Mouse (Mus musculus) liver, embryonic 16.5 days (tissue): ENCODE results near the gene N4bp1. TPM values are rescaled to one million over a fixed set of nuclear protein-coding genes. Genes with fewer than 3 reads are reported as not detected.

Experiments used
- ATAC-seq: fragments of 200-750 bp; cut with Nextera tagmentation; 2 replicates; pipeline ENCODE4 v1.8.0; 2017; ENCODE audit warnings: low read depth, mild to moderate bottlenecking, moderate number of reproducible peaks, moderate library complexity
- H3K27ac ChIP-seq: fragments of 300-500 bp; sonication (generic); 2 replicates; pipeline ENCODE4 v1.5.1; 2014; ENCODE audit warnings: mild to moderate bottlenecking, low read length
- H3K27me3 ChIP-seq: fragments of 300-500 bp; sonication (generic); 2 replicates; pipeline ENCODE4 v1.6.1; 2014; ENCODE audit warnings: low read depth, low read length, mixed read lengths; ENCODE audit not compliant: control insufficient read depth, insufficient read depth
- H3K36me3 ChIP-seq: fragments of 300-500 bp; sonication (generic); 2 replicates; pipeline ENCODE4 v1.6.1; 2014; ENCODE audit warnings: mild to moderate bottlenecking; ENCODE audit not compliant: control insufficient read depth, insufficient read depth
- H3K4me1 ChIP-seq: fragments of 300-500 bp; sonication (generic); 2 replicates; pipeline ENCODE4 v1.6.1; 2014; ENCODE audit warnings: low read depth, low read length, mixed read lengths; ENCODE audit not compliant: control insufficient read depth
- H3K4me2 ChIP-seq: fragments of 300-500 bp; sonication (generic); 2 replicates; pipeline ENCODE4 v1.6.1; 2014; ENCODE audit warnings: low read depth, low read length, mixed read lengths
- H3K4me3 ChIP-seq: fragments of 300-500 bp; sonication (generic); 2 replicates; pipeline ENCODE4 v1.5.1; 2014; ENCODE audit warnings: low read depth, mild to moderate bottlenecking, low read length
- H3K9ac ChIP-seq: fragments of 300-500 bp; sonication (generic); 2 replicates; pipeline ENCODE4 v1.6.1; 2014; ENCODE audit warnings: low read depth, low read length
- H3K9me3 ChIP-seq: fragments of 300-500 bp; sonication (generic); replicated peaks from 2 replicates; pipeline ENCODE4 v1.6.1; 2016; ENCODE audit warnings: low read length; ENCODE audit not compliant: control insufficient read depth
- WGBS: fragments of 180-500 bp; shearing (Covaris S2); extraction: QIAGEN DNeasy Blood & Tissue Kit; methylation state at CpG from one replicate; pipeline ENCODE4 v1.1.7; 2014; ENCODE audit not compliant: insufficient replicate concordance; 5-methylcytosine and 5-hydroxymethylcytosine counted together
- polyA plus RNA-seq: library from polyadenylated mRNA; unstranded; fragments of >200 nt; fragmentation: Nextera tagmentation; extraction: Ambion mirVana; gene quantifications from 2 replicates; pipeline ENCODE4 v1.2.1, GENCODE M21; 2015

N4bp1 gene
- polyA plus RNA-seq, 1 experiment from 2014 or later = 2.2 TPM

DNA sequence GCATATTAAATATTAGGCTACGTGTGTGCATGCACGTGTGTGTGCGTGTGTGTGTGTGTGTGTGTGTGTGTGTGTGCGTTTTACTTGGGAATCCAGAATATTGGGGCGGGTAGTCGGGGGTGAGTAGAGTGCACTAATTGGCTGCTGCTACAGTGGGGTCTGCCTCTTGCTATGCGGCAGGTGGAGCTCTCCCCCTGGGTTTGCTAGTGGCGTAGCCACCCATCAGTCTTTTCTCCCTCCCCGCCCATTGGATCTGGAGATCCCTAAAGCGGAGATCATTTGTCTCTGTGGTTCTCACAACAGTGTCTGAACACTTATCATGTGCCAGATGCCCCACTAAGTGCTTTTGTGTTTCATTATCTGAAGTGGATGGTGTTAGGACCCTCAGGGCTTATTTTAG, 19.9 kb upstream of the N4bp1 start:
- Histone ChIP-seq H3K27me3 (no peaks in the 10 kb centered on the region), H3K36me3 (no peaks in the 10 kb centered on the region), H3K4me2 (no peak overlapping the region), H3K4me1 (no peaks in the 10 kb centered on the region), H3K9me3 (no peaks in the 10 kb centered on the region), H3K9ac (no peak overlapping the region), H3K27ac (no peak overlapping the region), H3K4me3 (no peak overlapping the region)
- ATAC-seq = no peak
- 63% methylated on average over 10 of the region's 10 CpGs for WGBS

DNA sequence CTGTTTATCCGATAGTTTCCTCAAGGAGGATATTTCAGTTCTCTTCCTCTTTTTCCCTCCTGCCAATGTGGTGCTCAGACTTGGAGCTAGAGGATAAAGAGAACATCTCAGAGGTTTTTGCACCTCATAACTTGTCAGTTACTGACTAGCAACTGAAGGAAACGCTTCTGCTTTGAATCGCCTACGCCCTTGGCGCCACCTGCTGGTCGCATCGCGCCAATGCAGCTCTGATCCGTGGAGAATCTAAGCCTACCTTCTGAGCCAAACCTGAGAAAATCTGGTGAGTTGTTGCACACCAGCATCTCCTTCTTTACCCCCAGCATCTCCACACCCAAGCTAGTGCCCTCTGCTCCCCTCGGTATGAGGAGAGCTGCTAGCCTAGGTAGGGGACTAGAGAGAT, 18.0 kb upstream of the N4bp1 start:
- no peak for ATAC-seq
- no peaks in the 10 kb centered on the region for H3K9me3 ChIP-seq
- no peaks in the 10 kb centered on the region for H3K27me3 ChIP-seq
- 4% methylated on average over 10 of the region's 10 CpGs for WGBS
- H3K4me2 ChIP-seq = no peak overlapping the region
- no peaks in the 10 kb centered on the region for H3K36me3 ChIP-seq
- H3K4me1 ChIP-seq = no peaks in the 10 kb centered on the region
- no peak overlapping the region for H3K9ac ChIP-seq
- H3K27ac ChIP-seq = no peak overlapping the region
- no peak overlapping the region for H3K4me3 ChIP-seq

DNA sequence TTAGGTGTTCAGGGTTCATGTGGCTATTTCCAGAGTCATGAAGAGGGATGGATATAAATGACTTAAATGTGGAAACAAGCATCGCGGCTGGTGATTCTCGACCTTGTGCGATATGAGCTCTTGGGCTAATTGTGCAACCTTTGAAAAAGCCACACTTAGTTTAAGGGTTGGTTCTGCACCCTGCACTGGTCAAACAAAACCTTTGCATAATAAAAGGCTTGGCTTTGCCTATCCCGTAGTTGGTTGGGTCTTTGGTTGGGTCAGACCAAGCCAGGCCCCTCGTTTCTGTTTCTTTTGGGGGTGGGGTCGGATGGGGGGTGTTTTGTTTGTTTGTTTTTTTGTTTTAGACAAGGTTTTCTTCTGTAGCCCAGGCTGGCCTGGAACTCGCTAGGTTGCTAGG, 17.6 kb upstream of the N4bp1 start:
- Histone ChIP-seq H3K4me1 (peaks cover 3% of the 10 kb centered on the region), H3K9ac (no peak overlapping the region), H3K9me3 (no peaks in the 10 kb centered on the region), H3K27me3 (no peaks in the 10 kb centered on the region), H3K36me3 (no peaks in the 10 kb centered on the region), H3K4me2 (no peak overlapping the region), H3K27ac (no peak overlapping the region), H3K4me3 (no peak overlapping the region)
- WGBS = 61% methylated on average over 8 of the region's 8 CpGs
- no peak for ATAC-seq

DNA sequence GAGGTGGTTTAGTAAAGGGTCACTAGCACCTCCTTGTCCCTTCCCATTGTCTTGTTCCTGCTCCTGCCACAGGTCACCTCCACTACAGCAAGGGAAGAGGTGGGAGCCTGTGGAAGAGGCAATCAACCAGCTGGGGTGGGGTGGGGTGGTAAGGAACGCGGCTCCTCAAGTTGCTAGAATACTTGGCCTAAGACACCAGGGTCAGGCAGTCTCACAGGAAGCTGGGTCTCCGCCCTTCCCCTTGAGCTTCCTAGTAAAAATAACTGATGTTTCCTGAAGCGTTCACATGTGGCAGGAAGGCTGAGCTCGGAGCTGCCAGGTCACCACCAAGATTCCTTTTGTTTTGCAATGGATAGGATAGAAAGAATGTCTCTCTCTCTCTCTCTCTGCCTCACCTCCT, 16.9 kb upstream of the N4bp1 start:
- Histone ChIP-seq H3K27ac (no peak overlapping the region), H3K36me3 (no peaks in the 10 kb centered on the region), H3K4me2 (no peak overlapping the region), H3K4me3 (no peak overlapping the region), H3K27me3 (no peaks in the 10 kb centered on the region), H3K9me3 (no peaks in the 10 kb centered on the region), H3K9ac (no peak overlapping the region), H3K4me1 (peaks cover 8% of the 10 kb centered on the region)
- WGBS = 19% methylated on average over 5 of the region's 5 CpGs
- no peak for ATAC-seq

DNA sequence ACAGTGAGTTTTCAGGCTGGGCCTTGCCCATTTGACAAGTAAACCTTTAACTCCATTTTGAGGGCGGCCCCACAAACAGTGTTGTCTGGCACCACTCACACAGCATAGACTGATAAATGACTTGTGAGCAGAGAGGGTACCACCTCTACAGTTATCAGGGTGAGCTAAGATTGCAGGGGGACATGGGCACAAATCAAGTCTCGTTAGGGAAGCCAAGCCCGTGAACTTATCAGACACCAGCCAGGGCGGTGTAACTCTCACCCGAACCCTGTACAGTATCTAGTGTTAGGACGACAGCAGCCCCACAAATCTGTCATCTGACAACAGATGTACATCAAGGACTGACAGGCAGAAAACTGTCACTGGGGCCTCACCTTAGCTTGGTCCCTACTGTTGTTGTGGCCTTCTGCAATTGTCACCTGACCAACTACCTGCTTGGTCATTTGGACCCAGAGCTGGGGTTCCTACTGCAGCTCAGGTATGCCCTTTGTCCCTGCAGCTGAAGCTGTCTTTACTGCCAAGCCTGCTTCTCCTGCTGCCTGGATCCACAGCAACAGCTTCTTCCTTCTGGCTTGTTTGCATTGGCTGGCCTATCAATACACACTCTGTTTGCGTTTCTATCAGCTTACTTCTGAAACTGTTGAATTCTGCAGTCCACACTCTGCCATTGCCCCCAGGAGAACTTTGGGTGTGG, 12.8 kb upstream of the N4bp1 start:
- H3K4me2 ChIP-seq = 0 out of 2 replicates have a peak overlapping the region, but pooled peaks have one; percentile 4
- H3K27me3 ChIP-seq = no peaks in the 10 kb centered on the region
- no peak overlapping the region for H3K27ac ChIP-seq
- peaks cover 8% of the 10 kb centered on the region for H3K4me1 ChIP-seq
- no peaks in the 10 kb centered on the region for H3K36me3 ChIP-seq
- H3K9ac ChIP-seq = no peak overlapping the region
- ATAC-seq = peak; percentile 60
- H3K9me3 ChIP-seq = no peaks in the 10 kb centered on the region
- H3K4me3 ChIP-seq = no peak overlapping the region
- 21% methylated on average over 7 of the region's 7 CpGs for WGBS

DNA sequence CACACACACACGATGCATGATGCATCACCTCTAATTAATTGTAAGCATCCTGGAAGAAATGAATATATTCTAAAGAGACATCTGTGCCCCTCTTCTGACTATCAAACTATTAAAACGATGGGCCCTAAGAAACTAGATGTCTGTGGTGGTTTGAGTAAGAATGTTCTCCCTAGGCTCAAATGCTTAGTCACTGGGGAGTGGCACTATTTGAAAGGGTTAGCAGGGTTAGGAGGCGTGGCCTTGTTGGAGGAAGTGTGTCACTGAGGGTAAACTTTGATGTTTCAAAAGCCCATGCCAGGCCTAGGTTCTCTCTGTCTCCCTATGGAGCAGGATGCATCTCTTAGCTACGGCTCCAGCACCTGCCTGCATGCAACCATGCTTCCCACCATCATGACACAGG, 10.3 kb upstream of the N4bp1 start:
- H3K27me3 ChIP-seq = no peaks in the 10 kb centered on the region
- no peak for ATAC-seq
- no peak overlapping the region for H3K9ac ChIP-seq
- no peaks in the 10 kb centered on the region for H3K9me3 ChIP-seq
- H3K4me3 ChIP-seq = no peak overlapping the region
- 70% methylated on average over 4 of the region's 4 CpGs for WGBS
- no peak overlapping the region for H3K27ac ChIP-seq
- no peaks in the 10 kb centered on the region for H3K36me3 ChIP-seq
- peaks cover 8% of the 10 kb centered on the region for H3K4me1 ChIP-seq
- H3K4me2 ChIP-seq = no peak overlapping the region

DNA sequence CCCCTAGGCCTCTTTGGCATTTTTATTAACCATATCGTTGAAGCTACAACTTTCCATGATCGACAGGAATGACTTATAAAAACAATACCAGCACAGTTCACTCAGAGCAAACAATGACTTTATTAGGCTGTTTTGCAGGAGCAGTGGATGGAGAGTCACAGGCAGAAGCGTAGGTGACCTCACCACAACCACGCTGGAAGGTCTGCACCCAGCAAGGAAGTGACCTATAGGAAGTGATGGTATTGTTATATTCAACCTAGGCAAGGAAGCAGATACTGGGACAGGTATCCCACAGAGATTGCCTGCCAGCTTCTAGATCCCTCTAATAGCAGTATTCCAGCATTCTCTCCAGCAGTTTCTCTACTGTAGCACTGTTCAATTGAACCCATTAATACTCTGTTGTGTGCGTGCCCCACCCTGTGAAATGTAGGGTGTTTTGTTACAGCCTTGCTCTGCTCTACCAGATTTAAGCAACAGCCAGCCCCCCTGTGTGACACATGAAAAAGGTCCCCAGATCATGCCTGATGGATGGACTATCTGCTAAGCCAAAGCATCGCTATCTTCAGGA, 9.2 kb upstream of the N4bp1 start:
- 62% methylated on average over 6 of the region's 6 CpGs for WGBS

DNA sequence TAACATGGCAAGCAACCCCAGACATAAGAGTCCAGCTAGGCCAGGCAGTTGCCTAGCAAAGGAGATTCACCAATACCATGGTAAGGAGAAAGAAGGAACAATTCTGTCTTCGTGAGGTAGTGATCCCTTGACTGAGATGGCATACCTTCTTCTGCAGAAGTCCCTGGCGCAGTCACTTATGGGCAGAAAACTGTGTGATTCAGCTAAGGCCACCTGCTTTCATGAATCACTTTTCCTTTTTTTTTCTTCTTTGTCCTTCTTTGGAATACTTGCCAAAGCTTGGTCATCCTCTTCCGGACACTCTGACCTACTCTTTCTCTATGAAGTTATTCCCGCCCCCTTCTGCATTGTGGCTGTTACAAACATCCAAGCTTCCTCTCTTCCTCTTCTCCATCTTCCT, 8.5 kb upstream of the N4bp1 start:
- H3K9ac ChIP-seq = no peak overlapping the region
- no peak overlapping the region for H3K4me2 ChIP-seq
- peaks cover 12% of the 10 kb centered on the region for H3K4me1 ChIP-seq
- H3K27me3 ChIP-seq = no peaks in the 10 kb centered on the region
- no peak overlapping the region for H3K27ac ChIP-seq
- no peaks in the 10 kb centered on the region for H3K9me3 ChIP-seq
- no peak for ATAC-seq
- 67% methylated on average over 4 of the region's 4 CpGs for WGBS
- H3K36me3 ChIP-seq = no peaks in the 10 kb centered on the region
- H3K4me3 ChIP-seq = no peak overlapping the region

More for the DNA sequence above, 9.2 kb upstream of the N4bp1 start:
- Histone ChIP-seq H3K27ac (no peak overlapping the region), H3K27me3 (no peaks in the 10 kb centered on the region), H3K36me3 (no peaks in the 10 kb centered on the region), H3K4me3 (no peak overlapping the region), H3K9me3 (no peaks in the 10 kb centered on the region), H3K4me1 (peaks cover 8% of the 10 kb centered on the region), H3K4me2 (no peak overlapping the region), H3K9ac (no peak overlapping the region)
- no peak for ATAC-seq

DNA sequence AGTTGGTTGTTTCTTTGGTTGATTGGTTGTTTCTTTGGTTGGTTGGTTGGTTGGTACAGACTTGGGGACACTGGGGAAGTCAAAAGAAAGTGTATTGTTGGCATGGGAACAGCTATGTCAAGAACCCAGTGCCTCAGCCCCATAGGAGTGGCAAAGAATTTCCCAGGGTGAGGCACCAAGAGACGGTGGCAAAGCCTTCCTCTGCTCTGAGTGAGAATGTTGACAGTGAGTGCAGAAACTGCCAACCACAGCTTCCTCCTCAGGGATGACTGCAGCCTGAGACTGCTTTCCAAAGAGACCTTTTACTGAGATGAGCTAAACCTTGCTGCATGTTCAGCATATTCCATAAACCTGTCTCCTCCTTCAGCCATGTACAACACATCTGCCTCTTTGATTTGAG, 6.5 kb upstream of the N4bp1 start:
- ATAC-seq = no peak
- Histone ChIP-seq H3K4me1 (peaks cover 8% of the 10 kb centered on the region), H3K9me3 (no peaks in the 10 kb centered on the region), H3K4me2 (no peak overlapping the region), H3K4me3 (no peak overlapping the region), H3K27me3 (no peaks in the 10 kb centered on the region), H3K27ac (no peak overlapping the region), H3K9ac (no peak overlapping the region), H3K36me3 (no peaks in the 10 kb centered on the region)
- 30% methylated on average over 1 of the region's 1 CpGs for WGBS
